In the genomic region with DNA sequence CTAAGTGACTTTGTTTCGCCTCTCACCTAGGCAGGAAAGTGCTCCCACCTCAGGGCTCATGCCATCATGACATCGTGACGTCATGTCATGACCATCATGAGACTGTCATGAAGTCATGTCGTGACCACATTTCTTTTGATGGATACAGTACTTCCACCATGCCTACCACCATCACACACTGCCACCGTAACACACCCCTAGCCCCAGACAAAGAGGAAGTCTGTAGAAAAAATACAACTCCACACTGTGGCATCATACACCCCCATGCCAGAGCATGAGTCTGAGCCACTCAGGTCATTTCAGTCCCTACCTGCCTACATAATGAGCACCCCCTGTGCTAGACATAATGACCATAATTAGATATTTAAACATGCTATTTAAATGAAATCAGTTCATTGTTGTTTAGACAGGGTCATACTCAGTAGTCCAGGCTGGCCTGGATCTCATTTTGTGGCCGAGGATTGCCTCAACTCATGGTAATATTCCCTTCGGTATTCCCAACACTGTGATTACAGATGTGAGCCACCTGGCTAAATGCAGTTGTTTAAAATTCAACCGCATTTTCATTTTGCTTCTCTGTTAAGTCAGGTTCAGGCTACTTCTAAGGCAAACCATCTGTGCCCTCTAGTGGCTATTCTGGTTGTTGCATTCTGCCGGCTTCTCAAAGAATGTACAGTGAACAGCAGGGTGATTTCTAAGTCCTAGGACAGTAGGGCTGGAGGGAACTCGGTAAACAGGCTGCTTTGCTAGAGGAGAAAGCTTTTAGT, we compare ENCODE assay signal across 8 mouse cellular contexts. TPM values are rescaled to one million over a fixed set of nuclear protein-coding genes. Genes with fewer than 3 reads are reported as not detected.
DNase-seq lines count a peak whose midpoint lies in the region; ATAC-seq lines count a peak whose summit lies in the region.

No protein-coding gene starts in this region.

- H3K27ac ChIP-seq in embryonic facial prominence, embryonic 10.5 days (replicated peaks) = no peak overlapping the region
- H3K27ac ChIP-seq in limb, embryonic 12.5 days = no peak overlapping the region
- no peak overlapping the region for H3K27ac ChIP-seq in midbrain, embryonic 14.5 days (replicated peaks; ENCODE audit: low read depth, low read length)

- H3K4me3 ChIP-seq in embryonic facial prominence, embryonic 10.5 days = no peak overlapping the region
- no peak overlapping the region for H3K4me3 ChIP-seq in limb, embryonic 12.5 days (replicated peaks)
- H3K4me3 ChIP-seq in midbrain, embryonic 14.5 days (replicated peaks; ENCODE audit: low read depth, low read length) = no peak overlapping the region

- 43% methylated on average over 10 of the region's 10 CpGs for WGBS in embryonic facial prominence, embryonic 10.5 days
- WGBS in limb, embryonic 12.5 days = 45% methylated on average over 10 of the region's 10 CpGs
- 51% methylated on average over 10 of the region's 10 CpGs for WGBS in midbrain, embryonic 14.5 days

- H3K4me1 ChIP-seq in embryonic facial prominence, embryonic 10.5 days = peaks cover 6% of the 10 kb centered on the region; the same call in 1 of the 2 replicates
- H3K4me1 ChIP-seq in limb, embryonic 12.5 days (replicated peaks) = no peaks in the 10 kb centered on the region
- H3K4me1 ChIP-seq in midbrain, embryonic 14.5 days (ENCODE audit: control insufficient read depth, insufficient read depth, low read length) = no peaks in the 10 kb centered on the region

- DNase-seq in 3134 (ENCODE audit: extremely low read depth, insufficient read length, low spot score) = peak; percentile 60
- DNase-seq in adrenal gland, postnatal 10 days = peak; percentile 89
- DNase-seq in embryonic facial prominence, embryonic 10.5 days (ENCODE audit: low spot score) = peak; percentile 84
- DNase-seq in heart, adult 18-20 months = peak; percentile 77 to 92
- peak; percentile 91 for DNase-seq in kidney, adult 9 months
- DNase-seq in midbrain, embryonic 14.5 days = peak; percentile 96
- DNase-seq in spleen, adult 18-20 months = peak; percentile 55 to 87

- H3K9me3 ChIP-seq in embryonic facial prominence, embryonic 10.5 days = no peaks in the 10 kb centered on the region
- H3K9me3 ChIP-seq in limb, embryonic 12.5 days = no peaks in the 10 kb centered on the region
- no peaks in the 10 kb centered on the region for H3K9me3 ChIP-seq in midbrain, embryonic 14.5 days (ENCODE audit: control insufficient read depth, low read length)

- no peak overlapping the region for H3K4me2 ChIP-seq in limb, embryonic 12.5 days
- H3K4me2 ChIP-seq in midbrain, embryonic 14.5 days (ENCODE audit: low read length) = no peak overlapping the region

- H3K36me3 ChIP-seq in embryonic facial prominence, embryonic 10.5 days (replicated peaks) = no peaks in the 10 kb centered on the region
- H3K36me3 ChIP-seq in limb, embryonic 12.5 days = no peaks in the 10 kb centered on the region
- H3K36me3 ChIP-seq in midbrain, embryonic 14.5 days (ENCODE audit: control insufficient read depth, insufficient read depth, low read length) = no peaks in the 10 kb centered on the region

- no peak overlapping the region for H3K9ac ChIP-seq in limb, embryonic 12.5 days (replicated peaks)
- H3K9ac ChIP-seq in midbrain, embryonic 14.5 days (replicated peaks; ENCODE audit: low read length) = no peak overlapping the region

- ATAC-seq in limb, embryonic 12.5 days (ENCODE audit: insufficient number of reproducible peaks, insufficient read depth, low FRiP score, low TSS enrichment, low read depth) = peak; percentile 76
- peak; percentile 83 for ATAC-seq in midbrain, embryonic 14.5 days (ENCODE audit: low FRiP score, low TSS enrichment)

- no peaks in the 10 kb centered on the region for H3K27me3 ChIP-seq in embryonic facial prominence, embryonic 10.5 days (replicated peaks; ENCODE audit: low read depth, poor library complexity, severe bottlenecking)
- H3K27me3 ChIP-seq in limb, embryonic 12.5 days = no peaks in the 10 kb centered on the region
- H3K27me3 ChIP-seq in midbrain, embryonic 14.5 days (ENCODE audit: control insufficient read depth, insufficient read depth, low read length) = no peaks in the 10 kb centered on the region

RNA-seq across cellular contexts. Expression of a gene that starts 39.0 kb away (rescaled TPM):
- total RNA-seq in adrenal gland, postnatal 10 days (2021) = under 1 TPM; 0.15 to 0.21 TPM
- 0.11 TPM in 2 replicates for polyA plus RNA-seq in embryonic facial prominence, embryonic 10.5 days (2016; fragmentation: Nextera tagmentation; extraction: Ambion mirVana)
- not detected for total RNA-seq in heart, adult 18-20 months (2021)
- 0.22 TPM in 1 of 2 replicates, not detected in the other for polyA plus RNA-seq in limb, embryonic 12.5 days (2016; fragmentation: Nextera tagmentation; extraction: Ambion mirVana)
- 0.62 and 1.1 TPM in 2 replicates for polyA plus RNA-seq in midbrain, embryonic 14.5 days (2014; fragmentation: Nextera tagmentation; extraction: Ambion mirVana)
